Mouse (Mus musculus) monocyte, adult 5-6 weeks (primary cell): ENCODE data around the gene Nyap1. TPM values are rescaled to one million over a fixed set of nuclear protein-coding genes. Genes with fewer than 3 reads are reported as not detected.

ENCODE experiments used
- total RNA-seq: library from RNA; stranded (forward); fragments of 200-1000, 200-491, 200-594 nt; gene quantifications from 3 replicates; pipeline ENCODE4 v1.2.3, GENCODE M21; 2017

Gene Nyap1
- total RNA-seq, 1 experiment from 2014 or later: 0.19 TPM

Other genes starting within 250 kb of the Nyap1 start
- gene Pop7, start 239.1 kb downstream of the Nyap1 start, total RNA-seq: 9.7 to 27.5 TPM (median 20.4 TPM) in 3 replicates
- gene Gigyf1, start 223.1 kb downstream of the Nyap1 start, total RNA-seq: 11.9 to 24.2 TPM (median 12.0 TPM) in 3 replicates
- not detected in 3 replicates for gene Epo, start 208.4 kb downstream of the Nyap1 start, total RNA-seq
- gene Gnb2, start 208.1 kb downstream of the Nyap1 start, total RNA-seq: 361 to 408 TPM (median 386 TPM) in 3 replicates
- not detected in 3 replicates for gene Actl6b, start 188.1 kb downstream of the Nyap1 start, total RNA-seq
- 0.29 to 0.53 TPM (median 0.38 TPM) in 3 replicates for gene Tfr2, start 171.8 kb downstream of the Nyap1 start, total RNA-seq
- 3.0 to 5.9 TPM (median 5.8 TPM) in 3 replicates for gene Mospd3, start 140.5 kb downstream of the Nyap1 start, total RNA-seq
- not detected in 3 replicates for gene Pcolce, start 127.8 kb downstream of the Nyap1 start, total RNA-seq
- gene Fbxo24, start 112.6 kb downstream of the Nyap1 start, total RNA-seq: not detected in 3 replicates
- gene Lrch4, start 112.5 kb downstream of the Nyap1 start, total RNA-seq: 34.9 to 86.0 TPM (median 77.2 TPM) in 3 replicates
- 12.9 to 28.7 TPM (median 25.9 TPM) in 3 replicates for gene Gm20605, start 112.4 kb downstream of the Nyap1 start, total RNA-seq
- gene Sap25, start 100.3 kb downstream of the Nyap1 start, total RNA-seq: 20.7 to 64.8 TPM (median 21.8 TPM) in 3 replicates
- 0.10 TPM in 1 of 3 replicates, not detected in the others for gene Irs3, start 95.9 kb downstream of the Nyap1 start, total RNA-seq
- 7.7 to 11.8 TPM (median 9.0 TPM) in 3 replicates for gene Agfg2, start 56.9 kb downstream of the Nyap1 start, total RNA-seq
- 65.2 to 107 TPM (median 70.0 TPM) in 3 replicates for gene Tsc22d4, start 4.1 kb upstream of the Nyap1 start, total RNA-seq
- gene Ppp1r35, start 37.2 kb upstream of the Nyap1 start, total RNA-seq: 8.7 to 10.8 TPM (median 9.5 TPM) in 3 replicates
- gene Mepce, start 46.0 kb upstream of the Nyap1 start, total RNA-seq: 20.7 to 27.6 TPM (median 21.5 TPM) in 3 replicates
- 5.5 to 18.4 TPM (median 12.3 TPM) in 3 replicates for gene Zcwpw1, start 46.2 kb upstream of the Nyap1 start, total RNA-seq
- gene Pilra, start 94.7 kb upstream of the Nyap1 start, total RNA-seq: 231 to 298 TPM (median 257 TPM) in 3 replicates
- 98.4 to 185 TPM (median 149 TPM) in 3 replicates for gene Pilrb1, start 116.5 kb upstream of the Nyap1 start, total RNA-seq
- gene Pilrb2, start 130.2 kb upstream of the Nyap1 start, total RNA-seq: 111 to 176 TPM (median 151 TPM) in 3 replicates
- gene Cyp3a13, start 180.0 kb upstream of the Nyap1 start, total RNA-seq: not detected in 3 replicates
- gene Gjc3, start 221.5 kb upstream of the Nyap1 start, total RNA-seq: 0.29 TPM in 1 of 3 replicates, not detected in the others
- gene Azgp1, start 239.9 kb upstream of the Nyap1 start, total RNA-seq: not detected in 3 replicates